Mouse (Mus musculus): Measurements from ENCODE around the gene Frmd7. TPM values are rescaled to one million over a fixed set of nuclear protein-coding genes. Genes with fewer than 3 reads are reported as not detected.

Gene Frmd7
- polyA plus RNA-seq, 1 experiment from 2014 or later: not detected

- Histone ChIP-seq H3K9me3 (no peaks in the 10 kb centered on the region), H3K4me2 (no peak overlapping the region), H3K36me3 (no peaks in the 10 kb centered on the region), H3K4me3 (no peak overlapping the region), H3K27me3 (replicated peaks) (peaks cover 3% of the 10 kb centered on the region; the same call in 1 of the 2 replicates), H3K4me1 (no peaks in the 10 kb centered on the region), H3K27ac (replicated peaks) (no peak overlapping the region), H3K9ac (no peak overlapping the region)
- ATAC-seq (ENCODE audit: extremely low read depth, insufficient number of reproducible peaks, low FRiP score, low TSS enrichment): no peak
- WGBS: 53% methylated on average over 2 of the region's 2 CpGs
Observed at GRCm38 (mm10) chrX:50863771-50864170, 78.7 kb downstream of the Frmd7 start.

DNA sequence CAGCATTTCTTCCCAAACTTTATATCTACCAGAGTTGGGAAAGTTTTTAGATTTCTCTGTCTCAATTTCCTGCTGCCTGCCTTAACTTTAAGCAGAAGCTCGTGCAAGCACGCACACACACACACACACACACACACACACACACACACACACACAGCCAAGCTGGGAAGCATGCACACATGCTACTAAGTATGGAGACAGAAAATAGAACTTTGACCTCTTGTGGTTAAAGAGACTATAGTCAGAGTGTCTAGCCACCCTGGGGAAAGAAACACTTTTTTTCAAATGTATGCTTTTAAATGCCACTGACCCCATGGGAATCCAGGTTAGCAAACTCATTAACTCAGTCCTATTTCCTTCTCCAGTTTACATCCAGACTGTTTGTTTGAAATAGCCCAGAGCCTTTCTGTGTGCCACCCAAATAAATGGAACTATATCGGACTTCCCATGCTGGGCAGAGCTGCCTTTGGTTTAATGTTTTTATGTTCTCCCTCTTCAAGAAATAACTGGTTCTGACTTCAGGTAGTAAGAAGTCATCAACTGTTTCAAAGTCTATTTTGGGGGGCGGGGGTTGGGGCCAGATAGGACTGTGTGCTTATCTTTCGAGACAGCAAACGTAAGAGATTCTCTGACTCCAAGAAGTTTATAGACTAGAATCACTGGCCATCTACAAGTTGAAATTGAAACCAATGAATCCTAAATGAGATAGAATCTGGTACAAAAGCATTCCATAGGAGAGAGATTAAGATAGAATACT, 91.9 kb downstream of the Frmd7 start:
- no peaks in the 10 kb centered on the region; the same call in 1 of the 2 replicates for H3K27me3 ChIP-seq (replicated peaks)
- no peak overlapping the region for H3K4me3 ChIP-seq
- ATAC-seq (ENCODE audit: extremely low read depth, insufficient number of reproducible peaks, low FRiP score, low TSS enrichment): no peak
- no peaks in the 10 kb centered on the region for H3K4me1 ChIP-seq
- H3K27ac ChIP-seq (replicated peaks): no peak overlapping the region
- H3K9ac ChIP-seq: no peak overlapping the region
- no peaks in the 10 kb centered on the region for H3K9me3 ChIP-seq
- no peak overlapping the region for H3K4me2 ChIP-seq
- WGBS: 63% methylated on average over 6 of the region's 6 CpGs
- H3K36me3 ChIP-seq: no peaks in the 10 kb centered on the region

Other genes with a start within 250 kb of the Frmd7 start
- gene Stk26, start 101.7 kb downstream of the Frmd7 start, polyA plus RNA-seq (2015; fragmentation: Nextera tagmentation; extraction: Ambion mirVana): 6.5 and 6.9 TPM in 2 replicates
- gene Rap2c, start 75.3 kb upstream of the Frmd7 start, polyA plus RNA-seq (2015; fragmentation: Nextera tagmentation; extraction: Ambion mirVana): 16.5 and 17.8 TPM in 2 replicates

All from heart, embryonic 13.5 days (tissue).